Mouse (Mus musculus) forebrain, embryonic 14.5 days (tissue): ENCODE measurements at regions not wholly inside any gene's neighbourhood (a gene's known extent, or its start where the extent isn't known, plus 50 kb on each side); places are given as distances from the start of the nearest gene placed in this dataset.
"Not testable (repeated sequence)": the region's sequence is repeated elsewhere in the genome, so short reads cannot be mapped to it uniquely, and the experiment has no call there.

Source experiments
- ATAC-seq: fragments of 200-750 bp; cut with Nextera tagmentation; 2 replicates; pipeline ENCODE4 v1.8.0; 2017; ENCODE audit warnings: mild to moderate bottlenecking, moderate library complexity
- DNase-seq: peaks from one replicate; pipeline ENCODE4 v3.0.0-alpha.2; 2015; ENCODE audit warnings: low spot score
- H3K27ac ChIP-seq: fragments of 300-500 bp; sonication (generic); 2 replicates; pipeline ENCODE4 v1.5.1; 2014; ENCODE audit warnings: low read depth, mild to moderate bottlenecking, control low read depth, low read length, moderate library complexity
- H3K27me3 ChIP-seq: fragments of 300-500 bp; sonication (generic); replicated peaks from 2 replicates; pipeline ENCODE4 v1.6.1; 2014; ENCODE audit warnings: low read length, control low read depth, mixed read lengths; ENCODE audit not compliant: control insufficient read depth, insufficient read depth
- H3K36me3 ChIP-seq: fragments of 300-500 bp; sonication (generic); 2 replicates; pipeline ENCODE4 v1.6.1; 2014; ENCODE audit warnings: low read length, control low read depth; ENCODE audit not compliant: control insufficient read depth, insufficient read depth
- H3K4me1 ChIP-seq: fragments of 300-500 bp; sonication (generic); 2 replicates; pipeline ENCODE4 v1.6.1; 2014; ENCODE audit warnings: antibody characterized with exemption, low read length, control low read depth; ENCODE audit not compliant: control insufficient read depth, insufficient read depth
- H3K4me2 ChIP-seq: fragments of 300-500 bp; sonication (generic); 2 replicates; pipeline ENCODE4 v1.6.1; 2014; ENCODE audit warnings: mild to moderate bottlenecking, control low read depth, low read length
- H3K4me3 ChIP-seq: fragments of 300-500 bp; sonication (generic); 2 replicates; pipeline ENCODE4 v1.5.1; 2014; ENCODE audit warnings: low read depth, low read length, control low read depth
- H3K9ac ChIP-seq: fragments of 300-500 bp; sonication (generic); 2 replicates; pipeline ENCODE4 v1.6.1; 2014; ENCODE audit warnings: mild to moderate bottlenecking, low read length, control low read depth, moderate library complexity
- H3K9me3 ChIP-seq: fragments of 300-500 bp; sonication (generic); replicated peaks from 2 replicates; pipeline ENCODE4 v1.6.1; 2016; ENCODE audit warnings: low read length, control low read depth, mixed read lengths; ENCODE audit not compliant: control insufficient read depth
- WGBS: fragments of 180-500 bp; shearing (Covaris S2); extraction: QIAGEN DNeasy Blood & Tissue Kit; methylation state at CpG from one replicate; pipeline ENCODE4 v1.1.7; 2014; 5-methylcytosine and 5-hydroxymethylcytosine counted together

GRCm38 (mm10) chr11:111961047-111961837, 820.8 kb upstream of the Sox9 start:
- Histone ChIP-seq H3K9ac (no peak overlapping the region), H3K4me2 (no peak overlapping the region), H3K36me3 (no peaks in the 10 kb centered on the region), H3K27me3 (no peaks in the 10 kb centered on the region), H3K27ac (no peak overlapping the region), H3K4me3 (no peak overlapping the region), H3K4me1 (0 out of 2 replicates have a peak, but pooled peaks cover 2% of the 10 kb centered on the region), H3K9me3 (no peaks in the 10 kb centered on the region)
- ATAC-seq (no peak), DNase-seq (peak; percentile 11)
- WGBS: 70% methylated on average over 10 of the region's 10 CpGs

GRCm38 (mm10) chr11:111961846-111962245, 820.2 kb upstream of the Sox9 start:
- Histone ChIP-seq H3K9me3 (no peaks in the 10 kb centered on the region), H3K27ac (no peak overlapping the region), H3K4me2 (no peak overlapping the region), H3K36me3 (no peaks in the 10 kb centered on the region), H3K4me3 (no peak overlapping the region), H3K27me3 (no peaks in the 10 kb centered on the region), H3K9ac (no peak overlapping the region), H3K4me1 (0 out of 2 replicates have a peak, but pooled peaks cover 2% of the 10 kb centered on the region)
- DNase-seq (peak; percentile 31), ATAC-seq (no peak)
- 50% methylated on average over 2 of the region's 2 CpGs for WGBS

- H3K27ac ChIP-seq: no peak overlapping the region
Measured at GRCm38 (mm10) chr11:111964066-111964465, 818.0 kb upstream of the Sox9 start.

GRCm38 (mm10) chr11:111966401-111966800, 815.6 kb upstream of the Sox9 start:
- WGBS: 92% methylated on average over 3 of the region's 3 CpGs

More at GRCm38 (mm10) chr11:111964066-111964465, 818.0 kb upstream of the Sox9 start:
- H3K9ac ChIP-seq: no peak overlapping the region
- no peak overlapping the region for H3K4me3 ChIP-seq
- 0 out of 2 replicates have a peak, but pooled peaks cover 2% of the 10 kb centered on the region for H3K4me1 ChIP-seq
- H3K9me3 ChIP-seq: no peaks in the 10 kb centered on the region
- DNase-seq (peak; percentile 49), ATAC-seq (no peak)
- no peak overlapping the region for H3K4me2 ChIP-seq
- no peaks in the 10 kb centered on the region for H3K27me3 ChIP-seq
- 38% methylated on average over 6 of the region's 6 CpGs for WGBS
- no peaks in the 10 kb centered on the region for H3K36me3 ChIP-seq

GRCm38 (mm10) chr11:111971001-111971400, 811.0 kb upstream of the Sox9 start:
- Histone ChIP-seq H3K4me1 (no peaks in the 10 kb centered on the region), H3K27ac (no peak overlapping the region), H3K4me2 (no peak overlapping the region), H3K27me3 (no peaks in the 10 kb centered on the region), H3K9me3 (no peaks in the 10 kb centered on the region), H3K4me3 (no peak overlapping the region), H3K36me3 (no peaks in the 10 kb centered on the region), H3K9ac (no peak overlapping the region)
- 89% methylated on average over 4 of the region's 4 CpGs for WGBS
- DNase-seq (no peak), ATAC-seq (no peak)

More at GRCm38 (mm10) chr11:111966401-111966800, 815.6 kb upstream of the Sox9 start:
- no peak overlapping the region for H3K9ac ChIP-seq
- H3K9me3 ChIP-seq: no peaks in the 10 kb centered on the region
- H3K4me1 ChIP-seq: 0 out of 2 replicates have a peak, but pooled peaks cover 2% of the 10 kb centered on the region
- no peak for DNase-seq
- H3K36me3 ChIP-seq: no peaks in the 10 kb centered on the region
- H3K4me2 ChIP-seq: no peak overlapping the region
- ATAC-seq: no peak
- H3K27me3 ChIP-seq: no peaks in the 10 kb centered on the region
- H3K4me3 ChIP-seq: no peak overlapping the region
- H3K27ac ChIP-seq: no peak overlapping the region

- WGBS: 94% methylated on average over 4 of the region's 4 CpGs
- ATAC-seq (no peak), DNase-seq (no peak)
- Histone ChIP-seq H3K9ac (no peak overlapping the region), H3K4me3 (no peak overlapping the region), H3K27me3 (no peaks in the 10 kb centered on the region), H3K9me3 (no peaks in the 10 kb centered on the region), H3K36me3 (no peaks in the 10 kb centered on the region), H3K27ac (no peak overlapping the region), H3K4me1 (no peaks in the 10 kb centered on the region), H3K4me2 (no peak overlapping the region)
Measured at GRCm38 (mm10) chr11:111978667-111979066, 803.4 kb upstream of the Sox9 start.

GRCm38 (mm10) chr11:111996395-111996794, 785.6 kb upstream of the Sox9 start:
- WGBS: 72% methylated on average over 4 of the region's 4 CpGs
- ATAC-seq: no peak

GRCm38 (mm10) chr11:112010848-112011247, 771.2 kb upstream of the Sox9 start:
- H3K4me3 ChIP-seq, H3K4me2 ChIP-seq, H3K27ac ChIP-seq, H3K9ac ChIP-seq, H3K36me3 ChIP-seq, H3K9me3 ChIP-seq, DNase-seq, H3K27me3 ChIP-seq, H3K4me1 ChIP-seq: not testable (repeated sequence)
- no CpG with 5 or more reads among the region's 2 CpGs for WGBS
- peak; percentile 82 for ATAC-seq

More at GRCm38 (mm10) chr11:111996395-111996794, 785.6 kb upstream of the Sox9 start:
- DNase-seq: no peak
- Histone ChIP-seq H3K36me3 (no peaks in the 10 kb centered on the region), H3K9me3 (no peaks in the 10 kb centered on the region), H3K27ac (no peak overlapping the region), H3K4me1 (no peaks in the 10 kb centered on the region), H3K27me3 (no peaks in the 10 kb centered on the region), H3K9ac (no peak overlapping the region), H3K4me2 (no peak overlapping the region), H3K4me3 (no peak overlapping the region)

GRCm38 (mm10) chr11:112017906-112018305, 764.1 kb upstream of the Sox9 start:
- DNase-seq (no peak), ATAC-seq (no peak)
- H3K4me2 ChIP-seq: no peak overlapping the region
- H3K4me3 ChIP-seq: no peak overlapping the region
- H3K27me3 ChIP-seq: no peaks in the 10 kb centered on the region
- no peaks in the 10 kb centered on the region for H3K4me1 ChIP-seq
- no peak overlapping the region for H3K9ac ChIP-seq
- no peaks in the 10 kb centered on the region for H3K36me3 ChIP-seq
- H3K27ac ChIP-seq: no peak overlapping the region
- WGBS: 91% methylated on average over 3 of the region's 3 CpGs
- H3K9me3 ChIP-seq: no peaks in the 10 kb centered on the region
